Mouse (Mus musculus) embryonic facial prominence, embryonic 15.5 days (tissue): ENCODE results near the gene Rab40b. TPM values are rescaled to one million over a fixed set of nuclear protein-coding genes. Genes with fewer than 3 reads are reported as not detected.
"Not testable (repeated sequence)": the region's sequence is repeated elsewhere in the genome, so short reads cannot be mapped to it uniquely, and the experiment has no call there.

Experiments used
- ATAC-seq: fragments of 200-750 bp; cut with Nextera tagmentation; 2 replicates; pipeline ENCODE4 v1.8.0; 2017; ENCODE audit warnings: low read depth, moderate TSS enrichment; ENCODE audit not compliant: insufficient number of reproducible peaks, low FRiP score, low TSS enrichment
- H3K27ac ChIP-seq: fragments of 300-500 bp; sonication (generic); replicated peaks from 2 replicates; pipeline ENCODE4 v1.5.1; 2015; ENCODE audit warnings: mild to moderate bottlenecking, inconsistent platforms
- H3K27me3 ChIP-seq: fragments of 300-500 bp; sonication (generic); 2 replicates; pipeline ENCODE4 v1.6.1; 2015; ENCODE audit warnings: inconsistent platforms
- H3K36me3 ChIP-seq: fragments of 300-500 bp; sonication (generic); 2 replicates; pipeline ENCODE4 v1.6.1; 2015; ENCODE audit warnings: mild to moderate bottlenecking, inconsistent platforms
- H3K4me1 ChIP-seq: fragments of 300-500 bp; sonication (generic); 2 replicates; pipeline ENCODE4 v1.6.1; 2015; ENCODE audit warnings: inconsistent platforms
- H3K4me2 ChIP-seq: fragments of 300-500 bp; sonication (generic); replicated peaks from 2 replicates; pipeline ENCODE4 v1.6.1; 2015; ENCODE audit warnings: mild to moderate bottlenecking, inconsistent platforms
- H3K4me3 ChIP-seq: fragments of 300-500 bp; sonication (generic); replicated peaks from 2 replicates; pipeline ENCODE4 v1.5.1; 2015; ENCODE audit warnings: mild to moderate bottlenecking, inconsistent platforms
- H3K9ac ChIP-seq: fragments of 300-500 bp; sonication (generic); 2 replicates; pipeline ENCODE4 v1.6.1; 2015; ENCODE audit warnings: inconsistent platforms
- H3K9me3 ChIP-seq: fragments of 300-500 bp; sonication (generic); replicated peaks from 2 replicates; pipeline ENCODE4 v1.6.1; 2016; ENCODE audit warnings: inconsistent platforms
- WGBS: fragments of 180-500 bp; shearing (Covaris S2); methylation state at CpG from one replicate; pipeline ENCODE4 v1.1.7; 2015; 5-methylcytosine and 5-hydroxymethylcytosine counted together
- polyA plus RNA-seq: library from polyadenylated mRNA; unstranded; fragments of >200 nt; fragmentation: Nextera tagmentation; extraction: Ambion mirVana; gene quantifications from 2 replicates; pipeline ENCODE4 v1.2.1, GENCODE M21; 2015

Gene Rab40b
- polyA plus RNA-seq, 1 experiment from 2014 or later: 25.9 TPM

- ATAC-seq: peak; percentile 74; the same call in 1 of the 2 replicates
- WGBS: 19% methylated on average over 5 of the region's 5 CpGs
Observed at GRCm38 (mm10) chr11:121367170-121367707, 20.8 kb downstream of the Rab40b start.

GRCm38 (mm10) chr11:121362212-121362611 is 25.8 kb downstream of the Rab40b start:
- H3K9me3 ChIP-seq: no peaks in the 10 kb centered on the region
- no peaks in the 10 kb centered on the region for H3K27me3 ChIP-seq
- no peak overlapping the region for H3K4me2 ChIP-seq
- H3K4me1 ChIP-seq: peaks cover 10% of the 10 kb centered on the region
- H3K9ac ChIP-seq: no peak overlapping the region
- no peak for ATAC-seq
- H3K36me3 ChIP-seq: no peaks in the 10 kb centered on the region
- 33% methylated on average over 5 of the region's 5 CpGs for WGBS
- no peak overlapping the region for H3K4me3 ChIP-seq
- no peak overlapping the region for H3K27ac ChIP-seq

More at GRCm38 (mm10) chr11:121367170-121367707, 20.8 kb downstream of the Rab40b start:
- no peaks in the 10 kb centered on the region for H3K27me3 ChIP-seq
- H3K9me3 ChIP-seq: no peaks in the 10 kb centered on the region
- peak overlapping the region; percentile 37 for H3K4me2 ChIP-seq
- H3K4me1 ChIP-seq: peaks cover 14% of the 10 kb centered on the region
- peak overlapping the region; percentile 85 for H3K27ac ChIP-seq
- H3K9ac ChIP-seq: no peak overlapping the region
- H3K4me3 ChIP-seq: no peak overlapping the region
- H3K36me3 ChIP-seq: no peaks in the 10 kb centered on the region

GRCm38 (mm10) chr11:121354091-121354707 is 33.9 kb downstream of the Rab40b start, which contains the start of gene Wdr45b:
Wdr45b (minus strand) TSS chr11:121354445.
- Histone ChIP-seq H3K27me3 (no peaks in the 10 kb centered on the region), H3K9ac (peak within 1 kb of the TSS; percentile 93), H3K27ac (peak within 1 kb of the TSS; percentile 86), H3K4me1 (peaks cover 17% of the 10 kb centered on the region), H3K4me3 (peak within 1 kb of the TSS; percentile 96), H3K36me3 (0 out of 2 replicates have a peak, but pooled peaks cover under 1% of the 10 kb centered on the region), H3K4me2 (peak within 1 kb of the TSS; percentile 73), H3K9me3 (no peaks in the 10 kb centered on the region)
- peak; percentile 95 for ATAC-seq
- under 1% methylated on average over 69 of the region's 69 CpGs for WGBS

DNA sequence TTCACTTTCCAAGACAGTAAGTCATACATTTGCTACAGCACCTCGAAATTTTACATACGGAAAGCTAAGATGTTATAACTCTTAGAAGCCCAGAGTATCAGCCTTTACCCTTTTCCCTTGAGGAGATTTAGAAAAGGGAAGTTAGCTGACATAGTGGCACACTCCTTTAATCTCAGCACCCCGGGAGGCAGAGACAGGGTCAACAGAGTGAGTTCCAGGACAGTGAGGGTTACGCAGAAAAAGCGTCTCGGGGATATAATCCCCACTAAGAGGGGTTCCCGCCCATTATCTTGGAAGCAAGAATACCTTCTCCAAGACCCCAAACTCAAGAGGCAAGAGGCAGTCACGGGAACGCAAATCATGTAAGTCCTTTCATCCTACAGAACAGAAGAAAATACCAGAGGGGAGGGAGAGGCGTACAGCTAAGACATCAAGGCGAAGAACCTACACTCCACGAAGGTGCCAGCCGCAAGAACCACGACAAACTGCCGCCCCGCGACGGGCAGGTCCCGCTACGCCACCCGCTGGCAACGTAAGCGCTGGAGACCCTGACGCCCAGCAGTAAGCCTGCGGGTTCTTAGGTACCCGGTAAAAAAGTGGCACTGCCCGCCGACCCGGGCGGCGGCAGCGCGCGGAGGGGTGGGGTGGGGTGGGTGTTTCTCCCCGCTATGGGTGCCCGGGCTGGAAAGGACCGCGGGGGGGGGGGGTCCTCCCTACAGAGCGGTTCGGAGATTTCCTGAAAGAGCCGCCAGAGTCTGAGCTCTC is 34.5 kb downstream of the Rab40b start:
- H3K36me3 ChIP-seq: peaks cover 7% of the 10 kb centered on the region
- H3K9ac ChIP-seq: peak overlapping the region; percentile 93
- ATAC-seq: no peak; the same call in 1 of the 2 replicates
- peak overlapping the region; percentile 96 for H3K4me3 ChIP-seq
- peak overlapping the region; percentile 73 for H3K4me2 ChIP-seq
- H3K27ac ChIP-seq: peak overlapping the region; percentile 86
- no peaks in the 10 kb centered on the region for H3K9me3 ChIP-seq
- no peaks in the 10 kb centered on the region for H3K27me3 ChIP-seq
- 3% methylated on average over 41 of the region's 41 CpGs for WGBS
- peaks cover 17% of the 10 kb centered on the region for H3K4me1 ChIP-seq

DNA sequence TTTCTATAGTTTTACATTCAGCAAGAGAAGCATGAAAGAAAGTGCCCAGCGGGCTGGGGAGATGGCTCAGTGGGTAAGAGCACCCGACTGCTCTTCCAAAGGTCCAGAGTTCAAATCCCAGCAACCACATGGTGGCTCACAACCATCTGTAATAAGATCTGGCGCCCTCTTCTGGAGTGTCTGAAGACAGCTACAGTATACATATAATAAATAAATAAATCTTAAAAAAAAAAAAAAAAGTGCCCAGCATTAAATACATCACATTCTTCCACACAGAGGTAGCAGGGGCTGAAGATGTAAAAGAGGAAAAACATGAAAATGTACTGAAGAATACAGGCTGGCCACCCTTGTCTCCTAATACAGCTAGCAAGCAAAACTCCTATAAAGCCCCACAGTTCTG is 39.3 kb downstream of the Rab40b start:
- ATAC-seq, H3K27ac ChIP-seq, H3K4me2 ChIP-seq, H3K9me3 ChIP-seq, H3K27me3 ChIP-seq, H3K4me3 ChIP-seq, H3K9ac ChIP-seq: not testable (repeated sequence)
- 89% methylated on average over 3 of the region's 3 CpGs for WGBS
- Histone ChIP-seq H3K36me3 (peaks cover 37% of the 10 kb centered on the region), H3K4me1 (peaks cover 11% of the 10 kb centered on the region)

GRCm38 (mm10) chr11:121348166-121348565 is 39.9 kb downstream of the Rab40b start:
- H3K27ac ChIP-seq: no peak overlapping the region
- H3K4me3 ChIP-seq: no peak overlapping the region
- no peak overlapping the region for H3K4me2 ChIP-seq
- peaks cover 37% of the 10 kb centered on the region for H3K36me3 ChIP-seq
- 89% methylated on average over 2 of the region's 2 CpGs for WGBS
- H3K9ac ChIP-seq: no peak overlapping the region
- no peaks in the 10 kb centered on the region for H3K27me3 ChIP-seq
- no peak for ATAC-seq
- H3K9me3 ChIP-seq: no peaks in the 10 kb centered on the region
- peaks cover 8% of the 10 kb centered on the region for H3K4me1 ChIP-seq

- H3K27ac ChIP-seq: no peak overlapping the region
- H3K4me3 ChIP-seq: no peak overlapping the region
- no peaks in the 10 kb centered on the region for H3K9me3 ChIP-seq
- no peaks in the 10 kb centered on the region for H3K4me1 ChIP-seq
- no peak overlapping the region for H3K9ac ChIP-seq
- no peak overlapping the region for H3K4me2 ChIP-seq
- ATAC-seq: no peak
- WGBS: 92% methylated on average over 2 of the region's 2 CpGs
- peaks cover 37% of the 10 kb centered on the region for H3K36me3 ChIP-seq
- H3K27me3 ChIP-seq: no peaks in the 10 kb centered on the region
Observed at GRCm38 (mm10) chr11:121347036-121347435, 41.0 kb downstream of the Rab40b start.

DNA sequence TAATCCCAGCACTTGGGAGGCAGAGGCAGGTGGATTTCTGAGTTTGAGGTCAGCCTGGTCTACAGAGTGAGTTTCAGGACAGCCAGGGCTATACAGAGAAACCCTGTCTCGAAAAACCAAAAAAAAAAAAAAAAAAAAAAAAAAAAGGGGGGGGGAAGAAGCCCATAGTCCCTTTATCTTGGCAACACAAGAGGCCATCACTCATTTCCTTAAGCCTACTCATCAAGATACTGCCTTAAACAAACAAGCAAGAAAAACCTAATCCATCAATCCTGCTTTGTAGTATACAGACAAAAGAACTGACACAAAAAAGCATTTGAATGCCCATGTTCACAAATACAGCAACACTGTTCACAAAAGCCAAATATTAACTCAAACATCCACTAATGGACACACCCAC is 45.6 kb downstream of the Rab40b start:
- H3K27ac ChIP-seq, H3K9me3 ChIP-seq, ATAC-seq, H3K4me2 ChIP-seq, H3K4me1 ChIP-seq, H3K9ac ChIP-seq, H3K27me3 ChIP-seq, H3K4me3 ChIP-seq: not testable (repeated sequence)
- 50% methylated on average over 1 of the region's 1 CpGs for WGBS
- peaks cover 37% of the 10 kb centered on the region; the same call in 1 of the 2 replicates for H3K36me3 ChIP-seq

DNA sequence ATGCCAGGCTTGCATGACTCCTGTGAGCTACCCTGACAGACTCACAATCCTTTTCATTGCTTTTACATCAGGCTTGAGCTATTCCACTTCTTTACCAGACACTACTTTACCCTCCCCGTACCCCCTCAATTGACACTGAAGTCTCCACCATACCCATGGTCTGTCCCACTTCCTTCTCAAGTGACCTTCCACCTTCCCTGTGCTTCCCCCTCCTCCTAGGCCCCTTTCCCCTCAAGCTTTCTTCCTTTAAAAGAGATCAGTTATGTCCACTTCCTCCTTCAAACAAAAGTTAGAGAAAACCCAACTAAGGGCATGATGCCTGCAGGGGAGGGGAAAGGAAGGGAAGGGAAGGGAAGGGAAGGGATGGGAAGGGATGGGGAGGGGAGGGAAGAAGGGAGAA is 47.8 kb downstream of the Rab40b start:
- no peak overlapping the region for H3K4me3 ChIP-seq
- no peak overlapping the region for H3K27ac ChIP-seq
- ATAC-seq: no peak
- no peak overlapping the region for H3K4me2 ChIP-seq
- no peaks in the 10 kb centered on the region for H3K9me3 ChIP-seq
- 84% methylated on average over 1 of the region's 1 CpGs for WGBS
- H3K9ac ChIP-seq: no peak overlapping the region
- H3K4me1 ChIP-seq: no peaks in the 10 kb centered on the region
- no peaks in the 10 kb centered on the region for H3K27me3 ChIP-seq
- peaks cover 39% of the 10 kb centered on the region for H3K36me3 ChIP-seq

GRCm38 (mm10) chr11:121339647-121340046 is 48.4 kb downstream of the Rab40b start:
- Histone ChIP-seq H3K4me1 (no peaks in the 10 kb centered on the region), H3K4me3 (no peak overlapping the region), H3K9me3 (no peaks in the 10 kb centered on the region), H3K4me2 (no peak overlapping the region), H3K27me3 (no peaks in the 10 kb centered on the region), H3K36me3 (peaks cover 42% of the 10 kb centered on the region), H3K27ac (no peak overlapping the region), H3K9ac (no peak overlapping the region)
- no peak for ATAC-seq
- WGBS: 91% methylated on average over 1 of the region's 1 CpGs

GRCm38 (mm10) chr11:121331641-121332040 is 56.4 kb downstream of the Rab40b start:
- H3K4me2 ChIP-seq: no peak overlapping the region
- H3K9ac ChIP-seq: no peak overlapping the region
- WGBS: 95% methylated on average over 3 of the region's 3 CpGs
- no peak overlapping the region for H3K27ac ChIP-seq
- H3K4me3 ChIP-seq: no peak overlapping the region
- peaks cover 80% of the 10 kb centered on the region for H3K36me3 ChIP-seq
- H3K27me3 ChIP-seq: no peaks in the 10 kb centered on the region
- H3K9me3 ChIP-seq: no peaks in the 10 kb centered on the region
- H3K4me1 ChIP-seq: no peaks in the 10 kb centered on the region
- no peak for ATAC-seq
